Mouse (Mus musculus) midbrain, embryonic 15.5 days (tissue): Measurements from ENCODE around the gene Frmd4a. TPM values are rescaled to one million over a fixed set of nuclear protein-coding genes. Genes with fewer than 3 reads are reported as not detected.

Source experiments
- ATAC-seq: fragments of 200-750 bp; cut with Nextera tagmentation; replicated peaks from 2 replicates; pipeline ENCODE4 v1.8.0; 2017; ENCODE audit warnings: moderate TSS enrichment
- H3K27ac ChIP-seq: fragments of 300-500 bp; sonication (generic); 2 replicates; pipeline ENCODE4 v1.5.1; 2015; ENCODE audit warnings: mild to moderate bottlenecking, inconsistent platforms
- H3K27me3 ChIP-seq: fragments of 300-500 bp; sonication (generic); replicated peaks from 2 replicates; pipeline ENCODE4 v1.6.1; 2015; ENCODE audit warnings: inconsistent platforms
- H3K36me3 ChIP-seq: fragments of 300-500 bp; sonication (generic); replicated peaks from 2 replicates; pipeline ENCODE4 v1.6.1; 2015; ENCODE audit warnings: inconsistent platforms
- H3K4me1 ChIP-seq: fragments of 300-500 bp; sonication (generic); 2 replicates; pipeline ENCODE4 v1.6.1; 2015; ENCODE audit warnings: inconsistent platforms
- H3K4me2 ChIP-seq: fragments of 300-500 bp; sonication (generic); 2 replicates; pipeline ENCODE4 v1.6.1; 2015; ENCODE audit warnings: inconsistent platforms, mild to moderate bottlenecking, moderate library complexity
- H3K4me3 ChIP-seq: fragments of 300-500 bp; sonication (generic); 2 replicates; pipeline ENCODE4 v1.5.1; 2015; ENCODE audit warnings: mild to moderate bottlenecking, inconsistent platforms
- H3K9ac ChIP-seq: fragments of 300-500 bp; sonication (generic); 2 replicates; pipeline ENCODE4 v1.6.1; 2015; ENCODE audit warnings: mild to moderate bottlenecking, inconsistent platforms
- H3K9me3 ChIP-seq: fragments of 300-500 bp; sonication (generic); 2 replicates; pipeline ENCODE4 v1.6.1; 2016; ENCODE audit warnings: inconsistent platforms
- whole genome bisulfite sequencing: fragments of 180-500 bp; shearing (Covaris S2); methylation state at CpG from one replicate; pipeline ENCODE4 v1.1.7; 2015; ENCODE audit warnings: mixed read lengths; 5-methylcytosine and 5-hydroxymethylcytosine counted together
- polyA plus RNA-seq: library from polyadenylated mRNA; unstranded; fragments of >200 nt; fragmentation: Nextera tagmentation; extraction: Ambion mirVana; gene quantifications from 2 replicates; pipeline ENCODE4 v1.2.1, GENCODE M21; 2015

Frmd4a gene
- polyA plus RNA-seq, 1 experiment from 2014 or later = 62.7 TPM

DNA sequence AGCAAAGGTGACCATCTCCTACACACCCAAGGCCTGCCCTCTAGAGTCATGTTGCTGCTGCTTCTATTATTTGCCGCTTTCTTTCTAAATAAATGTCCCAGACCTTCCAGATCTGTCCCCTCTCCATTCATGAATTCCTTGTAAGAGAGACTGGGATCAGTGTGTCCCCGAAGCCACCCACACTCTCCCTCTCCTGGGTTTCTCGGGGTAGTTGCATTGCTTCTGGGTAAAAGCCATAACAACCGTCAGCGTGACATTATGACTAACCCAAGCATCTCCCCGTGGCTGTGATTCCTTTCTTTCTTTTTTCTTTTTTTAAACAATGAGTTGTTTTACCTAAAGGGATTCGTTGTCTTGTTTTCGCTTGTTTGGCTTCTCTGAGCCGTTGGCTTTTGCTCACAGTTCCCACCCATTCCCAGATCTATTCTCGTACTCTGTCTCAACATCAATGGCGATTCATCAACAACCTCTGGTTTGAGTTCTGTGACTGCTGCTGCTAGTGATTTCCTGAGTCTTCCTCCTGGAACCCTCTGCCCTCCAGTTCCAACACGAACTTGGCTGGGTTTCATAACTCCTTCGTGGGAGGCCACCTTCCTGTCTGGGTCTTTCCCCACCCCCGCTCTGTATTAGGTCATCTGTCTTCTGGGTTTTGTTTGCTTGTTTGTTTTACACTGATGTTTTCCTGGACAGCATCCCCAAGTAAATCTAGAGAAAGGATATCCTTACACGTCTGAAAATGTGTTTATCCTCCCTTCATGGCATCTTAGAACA, 483.9 kb downstream of the Frmd4a start:
- Histone ChIP-seq H3K4me3 (no peak overlapping the region), H3K4me2 (no peak overlapping the region), H3K9ac (no peak overlapping the region), H3K27ac (no peak overlapping the region), H3K27me3 (no peaks in the 10 kb centered on the region), H3K36me3 (peaks cover 8% of the 10 kb centered on the region; the same call in 1 of the 2 replicates), H3K4me1 (0 out of 2 replicates have a peak, but pooled peaks cover 2% of the 10 kb centered on the region), H3K9me3 (no peaks in the 10 kb centered on the region)
- no peak for ATAC-seq
- 80% methylated on average over 15 of the region's 15 CpGs for WGBS

DNA sequence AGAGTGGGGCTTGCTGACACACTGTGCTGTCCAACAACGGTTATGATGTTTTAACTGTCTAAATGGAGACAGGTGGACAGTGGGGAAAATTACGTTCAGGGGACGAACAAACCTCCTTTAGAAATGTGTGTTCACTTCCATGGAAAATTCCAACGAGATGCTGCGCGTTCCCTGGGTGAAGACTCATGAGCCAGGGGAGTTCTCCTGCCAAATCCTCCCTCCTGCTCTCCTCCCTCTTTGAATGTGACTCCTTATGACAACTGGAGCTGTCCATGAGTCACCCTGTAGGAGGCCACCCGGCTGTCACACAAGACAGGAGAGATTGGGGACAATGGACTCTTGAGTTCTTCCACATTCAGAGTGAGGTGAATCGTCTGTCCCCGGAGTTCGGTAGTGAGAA, 486.9 kb downstream of the Frmd4a start:
- WGBS = 80% methylated on average over 10 of the region's 10 CpGs
- 0 out of 2 replicates have a peak, but pooled peaks cover 6% of the 10 kb centered on the region for H3K4me1 ChIP-seq
- H3K4me2 ChIP-seq = no peak overlapping the region
- H3K27ac ChIP-seq = no peak overlapping the region
- H3K9me3 ChIP-seq = no peaks in the 10 kb centered on the region
- no peaks in the 10 kb centered on the region for H3K36me3 ChIP-seq
- no peak overlapping the region for H3K4me3 ChIP-seq
- no peak for ATAC-seq
- H3K9ac ChIP-seq = no peak overlapping the region
- no peaks in the 10 kb centered on the region for H3K27me3 ChIP-seq

DNA sequence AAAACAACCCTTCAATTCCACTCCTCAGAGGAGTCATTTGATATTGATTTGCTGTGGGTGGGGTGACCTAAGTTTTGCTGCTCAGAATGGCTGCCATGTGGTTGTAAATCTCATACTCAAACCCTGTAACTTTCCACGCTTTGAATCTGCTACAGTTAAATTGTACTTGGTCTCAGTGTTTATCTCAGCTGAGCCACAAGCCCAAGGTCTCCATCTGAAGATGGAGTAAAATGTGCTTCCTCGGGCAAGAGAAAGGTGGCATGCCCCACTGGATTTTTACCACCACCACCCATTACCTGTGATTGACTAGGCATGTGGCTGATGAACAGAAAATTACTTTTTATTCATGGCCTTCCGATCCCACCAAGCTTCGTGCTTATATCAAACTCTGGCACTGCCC, 488.2 kb downstream of the Frmd4a start:
- Histone ChIP-seq H3K27me3 (no peaks in the 10 kb centered on the region), H3K9ac (no peak overlapping the region), H3K4me3 (no peak overlapping the region), H3K4me1 (peaks cover 13% of the 10 kb centered on the region), H3K27ac (no peak overlapping the region), H3K9me3 (no peaks in the 10 kb centered on the region), H3K4me2 (no peak overlapping the region), H3K36me3 (no peaks in the 10 kb centered on the region)
- 93% methylated on average over 4 of the region's 4 CpGs for WGBS
- ATAC-seq = no peak

DNA sequence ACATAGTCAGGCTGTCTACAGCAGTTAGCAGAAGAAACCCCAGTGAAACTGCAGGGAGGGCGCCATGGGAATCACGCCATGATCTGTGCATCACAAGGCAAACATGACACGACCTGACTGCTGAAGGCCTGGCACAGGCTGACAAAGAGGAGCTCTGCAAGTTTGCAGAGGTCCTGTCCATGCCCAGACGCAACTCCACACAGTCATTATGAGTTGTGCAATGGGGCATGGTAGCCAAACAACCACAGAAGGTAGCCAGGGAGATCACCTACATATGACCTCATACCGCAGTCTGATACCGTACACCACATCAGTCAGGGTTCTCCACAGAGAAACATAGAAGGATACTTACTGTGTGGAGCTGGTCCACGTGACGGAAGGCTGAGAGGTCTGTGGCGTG, 489.1 kb downstream of the Frmd4a start:
- Histone ChIP-seq H3K27ac (no peak overlapping the region), H3K9me3 (no peaks in the 10 kb centered on the region), H3K4me2 (no peak overlapping the region), H3K36me3 (no peaks in the 10 kb centered on the region), H3K9ac (no peak overlapping the region), H3K4me1 (peaks cover 13% of the 10 kb centered on the region), H3K27me3 (no peaks in the 10 kb centered on the region), H3K4me3 (no peak overlapping the region)
- WGBS = 95% methylated on average over 9 of the region's 9 CpGs
- ATAC-seq = no peak

DNA sequence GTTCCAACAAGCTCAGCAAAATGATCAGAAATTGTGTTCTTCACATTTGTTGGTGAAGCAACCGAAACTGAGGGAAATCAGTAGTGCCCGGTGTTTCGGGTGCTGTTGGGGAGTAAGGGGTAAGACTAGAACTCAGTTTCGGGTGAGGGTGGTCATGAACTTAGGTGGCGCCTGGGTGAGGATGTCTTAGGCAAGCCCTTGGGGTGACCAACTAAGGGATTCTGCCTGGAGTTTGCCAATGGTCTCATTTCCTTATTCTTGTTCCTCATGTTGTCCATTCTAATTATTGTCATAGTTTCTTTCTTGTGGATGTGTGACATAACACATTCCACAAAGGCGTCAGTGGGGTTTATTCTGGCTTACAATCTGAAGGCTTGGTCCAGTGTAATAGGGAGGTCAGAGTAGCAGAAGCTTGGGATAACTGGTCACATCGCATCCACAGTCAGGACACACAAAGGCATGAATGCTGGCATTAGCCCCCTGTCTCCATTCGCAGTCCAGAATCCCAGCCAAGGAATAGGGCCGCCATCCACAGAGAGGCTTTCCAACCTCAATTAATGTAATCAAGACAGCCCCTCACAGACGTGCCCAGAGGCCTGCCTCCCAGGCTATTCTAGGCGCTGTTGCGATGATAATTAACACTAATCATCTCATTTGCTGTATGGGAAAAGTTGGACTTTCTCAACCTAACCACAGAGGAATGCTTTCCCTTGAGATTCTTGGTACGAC, 490.5 kb downstream of the Frmd4a start:
- no peak overlapping the region for H3K9ac ChIP-seq
- H3K4me3 ChIP-seq = no peak overlapping the region
- peaks cover 21% of the 10 kb centered on the region for H3K4me1 ChIP-seq
- H3K27me3 ChIP-seq = no peaks in the 10 kb centered on the region
- WGBS = 81% methylated on average over 13 of the region's 13 CpGs
- ATAC-seq = no peak
- no peak overlapping the region for H3K4me2 ChIP-seq
- 0 out of 2 replicates have a peak overlapping the region, but pooled peaks have one; percentile 21 for H3K27ac ChIP-seq
- H3K36me3 ChIP-seq = no peaks in the 10 kb centered on the region
- no peaks in the 10 kb centered on the region for H3K9me3 ChIP-seq

DNA sequence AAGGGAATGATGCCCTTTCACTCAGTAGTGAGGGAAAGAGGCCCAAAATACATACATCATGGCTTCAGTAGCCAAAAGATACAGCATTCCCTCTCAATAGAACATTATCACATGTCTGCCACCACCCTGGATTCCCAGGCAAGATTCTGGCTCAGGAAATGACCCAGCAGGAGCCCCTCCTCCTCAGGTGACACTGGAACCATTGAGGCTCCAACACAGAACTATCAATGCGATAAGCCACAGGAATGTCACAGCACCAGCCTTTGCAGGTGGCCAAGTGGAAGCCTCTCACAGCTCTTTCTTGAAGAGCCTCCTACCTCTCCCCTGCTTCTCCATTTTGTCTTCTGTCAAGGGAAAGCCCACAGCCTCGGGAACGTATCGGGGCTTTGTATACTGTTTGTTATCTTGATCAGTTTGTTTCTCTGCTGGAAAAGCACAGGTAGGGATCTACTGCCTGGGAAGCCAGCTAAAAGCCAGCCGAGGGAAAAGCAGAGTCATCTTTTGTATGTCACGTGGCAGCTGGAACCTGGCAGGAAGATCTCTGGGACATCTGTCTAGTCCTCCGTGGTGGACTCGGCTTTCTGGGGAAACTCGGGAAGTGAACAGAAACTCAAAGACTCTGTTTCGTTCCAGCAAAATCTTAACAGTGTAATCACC, 491.6 kb downstream of the Frmd4a start:
- WGBS = 80% methylated on average over 10 of the region's 10 CpGs
- H3K36me3 ChIP-seq = no peaks in the 10 kb centered on the region; the same call in 1 of the 2 replicates
- H3K4me3 ChIP-seq = no peak overlapping the region
- no peaks in the 10 kb centered on the region for H3K27me3 ChIP-seq
- no peak overlapping the region for H3K9ac ChIP-seq
- H3K27ac ChIP-seq = peak overlapping the region; percentile 23; the same call in 1 of the 2 replicates
- no peak for ATAC-seq
- H3K4me2 ChIP-seq = no peak overlapping the region
- H3K9me3 ChIP-seq = no peaks in the 10 kb centered on the region
- H3K4me1 ChIP-seq = peaks cover 20% of the 10 kb centered on the region

DNA sequence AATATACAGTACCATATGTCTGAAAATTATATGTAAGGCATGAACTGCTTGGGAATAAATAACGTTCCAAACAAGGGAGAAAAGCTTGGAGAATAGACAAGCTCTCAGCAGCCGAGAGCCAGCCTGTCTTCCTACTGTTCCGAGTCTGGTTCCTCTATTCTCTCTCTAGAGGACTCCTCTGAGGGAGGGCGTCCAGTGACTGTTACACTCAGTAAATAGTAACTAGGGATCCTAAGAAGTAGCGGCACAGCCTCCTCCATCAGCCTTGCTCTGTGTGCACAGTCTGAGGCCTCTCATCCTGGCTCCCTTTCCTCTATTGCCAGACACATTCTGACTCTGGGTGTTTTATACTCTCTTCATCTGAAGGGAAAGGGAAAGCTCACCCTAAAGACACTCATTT, 492.2 kb downstream of the Frmd4a start:
- 52% methylated on average over 5 of the region's 5 CpGs for WGBS

DNA sequence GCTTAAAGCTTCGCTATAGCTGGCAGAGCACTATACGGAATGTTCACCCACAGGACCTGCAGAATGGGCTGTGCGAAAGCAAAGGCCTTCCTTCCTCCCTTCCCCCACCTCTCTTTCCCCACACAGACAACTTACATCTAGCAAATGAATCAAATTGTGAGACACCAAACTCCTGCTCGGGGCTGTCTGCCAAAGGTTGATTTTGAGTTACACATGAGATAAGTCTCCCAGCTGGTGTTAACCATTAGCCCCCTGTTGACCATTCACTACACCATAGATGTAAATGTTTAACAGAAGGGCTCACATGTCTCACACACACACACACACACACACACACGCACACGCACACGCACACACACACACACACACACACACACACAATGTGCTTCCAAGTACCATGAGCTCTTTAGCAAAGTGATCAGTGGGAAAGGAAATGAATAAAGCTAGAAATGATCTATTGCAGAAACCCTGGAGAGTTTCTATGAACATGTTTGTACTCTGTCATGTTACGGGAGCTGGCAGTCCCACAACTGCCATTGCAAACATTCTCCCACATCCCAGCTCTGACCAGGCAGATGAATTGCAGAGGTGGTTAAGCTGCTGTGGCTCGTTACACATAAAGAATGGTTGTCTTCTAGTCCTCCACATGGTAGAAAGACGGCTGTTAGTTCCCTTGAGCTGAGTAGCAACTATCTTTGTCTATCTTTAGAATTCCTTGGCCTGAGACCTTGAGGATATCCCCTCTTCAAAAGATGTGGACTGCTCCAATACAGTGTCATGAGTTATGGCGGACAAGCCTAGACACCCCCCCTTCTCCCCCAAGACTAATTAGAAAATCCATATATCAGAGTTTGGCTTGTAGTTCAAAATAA, 492.9 kb downstream of the Frmd4a start:
- no peaks in the 10 kb centered on the region for H3K9me3 ChIP-seq
- H3K4me2 ChIP-seq = no peak overlapping the region
- no peaks in the 10 kb centered on the region for H3K27me3 ChIP-seq
- ATAC-seq = no peak
- H3K4me3 ChIP-seq = no peak overlapping the region
- no peak overlapping the region for H3K9ac ChIP-seq
- WGBS = 71% methylated on average over 11 of the region's 11 CpGs
- H3K36me3 ChIP-seq = no peaks in the 10 kb centered on the region; the same call in 1 of the 2 replicates
- H3K27ac ChIP-seq = no peak overlapping the region
- peaks cover 20% of the 10 kb centered on the region for H3K4me1 ChIP-seq

More for the DNA sequence above, 492.2 kb downstream of the Frmd4a start:
- Histone ChIP-seq H3K9me3 (no peaks in the 10 kb centered on the region), H3K36me3 (no peaks in the 10 kb centered on the region; the same call in 1 of the 2 replicates), H3K4me1 (peaks cover 20% of the 10 kb centered on the region), H3K9ac (no peak overlapping the region), H3K4me2 (no peak overlapping the region), H3K27me3 (no peaks in the 10 kb centered on the region), H3K4me3 (no peak overlapping the region), H3K27ac (no peak overlapping the region)
- 0 out of 2 replicates have a peak, but pooled peaks have one; percentile 38 for ATAC-seq

DNA sequence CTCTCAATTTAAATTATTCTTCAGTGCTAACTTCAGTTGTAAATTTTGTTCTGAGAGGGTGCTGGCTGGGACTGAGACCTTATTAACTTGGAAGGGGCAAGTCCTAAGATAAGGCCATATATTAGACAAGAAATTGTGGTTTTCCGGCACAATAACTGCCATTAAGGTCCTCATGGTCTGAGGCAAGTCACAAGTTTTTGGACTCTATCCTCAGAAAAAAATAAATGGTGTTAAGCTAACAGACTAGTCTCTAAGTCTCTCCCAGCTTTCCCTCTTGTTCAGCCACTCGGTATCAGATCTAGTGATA, 493.5 kb downstream of the Frmd4a start:
- H3K27ac ChIP-seq = no peak overlapping the region
- WGBS = 96% methylated on average over 2 of the region's 2 CpGs
- no peaks in the 10 kb centered on the region for H3K9me3 ChIP-seq

DNA sequence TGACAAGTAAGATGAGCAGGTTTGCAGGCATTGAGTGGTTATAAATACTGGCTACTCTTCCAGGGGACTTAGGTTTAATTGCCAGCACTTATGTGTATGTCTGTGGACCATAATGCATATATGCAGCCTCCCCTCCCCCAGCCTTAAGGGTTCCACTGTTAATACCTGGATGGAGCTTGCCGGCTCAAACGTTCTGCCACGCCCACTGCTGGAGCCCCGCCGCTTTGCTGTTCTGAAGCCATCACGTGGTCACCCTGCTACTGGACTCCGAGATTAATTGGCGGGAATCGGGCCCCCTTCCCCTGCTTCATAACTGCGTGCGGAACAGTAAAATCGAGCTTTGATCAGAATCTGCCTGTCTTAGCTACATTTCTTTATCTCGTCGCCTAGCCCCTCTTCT, 495.1 kb downstream of the Frmd4a start:
- no peaks in the 10 kb centered on the region for H3K9me3 ChIP-seq
- no peak overlapping the region; the same call in 1 of the 2 replicates for H3K4me2 ChIP-seq
- no peak overlapping the region for H3K4me3 ChIP-seq
- peaks cover 25% of the 10 kb centered on the region for H3K4me1 ChIP-seq
- ATAC-seq = no peak
- H3K27ac ChIP-seq = no peak overlapping the region
- H3K36me3 ChIP-seq = no peaks in the 10 kb centered on the region; the same call in 1 of the 2 replicates
- H3K9ac ChIP-seq = no peak overlapping the region
- no peaks in the 10 kb centered on the region for H3K27me3 ChIP-seq
- 48% methylated on average over 14 of the region's 14 CpGs for WGBS

More for the DNA sequence above, 493.5 kb downstream of the Frmd4a start:
- peaks cover 20% of the 10 kb centered on the region for H3K4me1 ChIP-seq
- H3K27me3 ChIP-seq = no peaks in the 10 kb centered on the region
- H3K4me2 ChIP-seq = no peak overlapping the region
- H3K9ac ChIP-seq = no peak overlapping the region
- no peaks in the 10 kb centered on the region; the same call in 1 of the 2 replicates for H3K36me3 ChIP-seq
- no peak overlapping the region for H3K4me3 ChIP-seq
- no peak for ATAC-seq

DNA sequence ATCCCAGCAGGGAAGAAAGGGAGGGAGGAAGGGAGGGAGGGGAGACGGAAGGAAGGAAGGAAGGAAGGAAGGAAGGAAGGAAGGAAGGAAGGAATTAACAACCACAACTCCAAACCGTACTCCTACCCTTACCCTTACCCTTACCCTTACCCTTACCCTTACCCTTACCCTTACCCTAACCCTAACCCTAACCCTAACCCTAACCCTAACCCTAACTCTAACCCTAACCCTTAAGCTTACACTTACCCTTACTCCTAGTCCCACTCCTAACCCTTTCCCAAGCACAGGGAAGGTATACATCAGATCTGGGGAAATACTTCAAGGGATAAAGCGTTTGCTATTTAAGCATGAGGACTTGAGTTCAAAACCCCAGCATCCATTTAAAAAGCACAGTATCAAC, 498.4 kb downstream of the Frmd4a start:
- H3K27me3 ChIP-seq = no peaks in the 10 kb centered on the region
- H3K4me3 ChIP-seq = no peak overlapping the region
- H3K9ac ChIP-seq = no peak overlapping the region
- no peak overlapping the region for H3K4me2 ChIP-seq
- H3K9me3 ChIP-seq = no peaks in the 10 kb centered on the region
- H3K27ac ChIP-seq = 0 out of 2 replicates have a peak overlapping the region, but pooled peaks have one; percentile 34
- peaks cover 18% of the 10 kb centered on the region for H3K4me1 ChIP-seq
- no peak for ATAC-seq
- WGBS = 81% methylated on average over 3 of the region's 3 CpGs
- no peaks in the 10 kb centered on the region; the same call in 1 of the 2 replicates for H3K36me3 ChIP-seq
